Mouse (Mus musculus): ENCODE measurements around the gene Bms1. TPM values are rescaled to one million over a fixed set of nuclear protein-coding genes. Genes with fewer than 3 reads are reported as not detected.

The Bms1 gene
- polyA plus RNA-seq, 1 experiment from 2014 or later, result 23.1 TPM

- DNase-seq (no peak), ATAC-seq (ENCODE audit: low read depth) (no peak)
- no peak overlapping the region for H3K9ac ChIP-seq
- H3K4me2 ChIP-seq, result no peak overlapping the region
- no peak overlapping the region for H3K4me3 ChIP-seq (replicated peaks)
- H3K9me3 ChIP-seq (replicated peaks), result no peaks in the 10 kb centered on the region
- no peaks in the 10 kb centered on the region for H3K4me1 ChIP-seq (replicated peaks)
- no peak overlapping the region for H3K27ac ChIP-seq
- no peaks in the 10 kb centered on the region for H3K36me3 ChIP-seq
- no peaks in the 10 kb centered on the region for H3K27me3 ChIP-seq
Observed at GRCm38 (mm10) chr6:118365781-118366180, 53.5 kb downstream of the Bms1 start.

GRCm38 (mm10) chr6:118350342-118350741, 68.9 kb downstream of the Bms1 start:
- no peak overlapping the region for H3K4me2 ChIP-seq
- DNase-seq (no peak), ATAC-seq (ENCODE audit: low read depth) (no peak)
- no peak overlapping the region for H3K27ac ChIP-seq
- no peak overlapping the region for H3K9ac ChIP-seq
- H3K27me3 ChIP-seq, result peaks cover 7% of the 10 kb centered on the region; the same call in 1 of the 2 replicates
- 14% methylated on average over 12 of the region's 12 CpGs for WGBS (ENCODE audit: insufficient replicate concordance)
- H3K4me3 ChIP-seq (replicated peaks), result no peak overlapping the region
- no peaks in the 10 kb centered on the region for H3K9me3 ChIP-seq (replicated peaks)
- no peaks in the 10 kb centered on the region for H3K4me1 ChIP-seq (replicated peaks)
- H3K36me3 ChIP-seq, result no peaks in the 10 kb centered on the region

GRCm38 (mm10) chr6:118348186-118348585, 71.1 kb downstream of the Bms1 start:
- 33% methylated on average over 3 of the region's 3 CpGs for WGBS (ENCODE audit: insufficient replicate concordance)
- H3K4me2 ChIP-seq, result no peak overlapping the region

GRCm38 (mm10) chr6:118347291-118347690, 72.0 kb downstream of the Bms1 start:
- no peak overlapping the region for H3K4me3 ChIP-seq (replicated peaks)
- DNase-seq, result no peak
- no peaks in the 10 kb centered on the region for H3K4me1 ChIP-seq (replicated peaks)
- H3K27ac ChIP-seq, result no peak overlapping the region
- no peak overlapping the region for H3K4me2 ChIP-seq
- WGBS (ENCODE audit: insufficient replicate concordance), result 73% methylated on average over 8 of the region's 8 CpGs
- ATAC-seq (ENCODE audit: low read depth), result no peak
- H3K9ac ChIP-seq, result no peak overlapping the region
- H3K9me3 ChIP-seq (replicated peaks), result no peaks in the 10 kb centered on the region
- H3K27me3 ChIP-seq, result 0 out of 2 replicates have a peak, but pooled peaks cover 4% of the 10 kb centered on the region
- no peaks in the 10 kb centered on the region for H3K36me3 ChIP-seq

More at GRCm38 (mm10) chr6:118348186-118348585, 71.1 kb downstream of the Bms1 start:
- Histone ChIP-seq H3K4me3 (replicated peaks) (no peak overlapping the region), H3K36me3 (no peaks in the 10 kb centered on the region), H3K9ac (no peak overlapping the region), H3K4me1 (replicated peaks) (no peaks in the 10 kb centered on the region), H3K9me3 (replicated peaks) (no peaks in the 10 kb centered on the region), H3K27me3 (peaks cover 7% of the 10 kb centered on the region; the same call in 1 of the 2 replicates), H3K27ac (no peak overlapping the region)
- ATAC-seq (ENCODE audit: low read depth), result no peak
- DNase-seq, result no peak

GRCm38 (mm10) chr6:118341861-118342485, 77.3 kb downstream of the Bms1 start:
- H3K27ac ChIP-seq, result no peak overlapping the region
- ATAC-seq (ENCODE audit: low read depth) (no peak), DNase-seq (no peak)
- 69% methylated on average over 11 of the region's 11 CpGs for WGBS (ENCODE audit: insufficient replicate concordance)
- H3K4me3 ChIP-seq (replicated peaks), result no peak overlapping the region
- H3K36me3 ChIP-seq, result no peaks in the 10 kb centered on the region
- no peaks in the 10 kb centered on the region for H3K9me3 ChIP-seq (replicated peaks)
- H3K4me2 ChIP-seq, result no peak overlapping the region
- H3K27me3 ChIP-seq, result 0 out of 2 replicates have a peak, but pooled peaks cover 4% of the 10 kb centered on the region
- H3K4me1 ChIP-seq (replicated peaks), result no peaks in the 10 kb centered on the region
- no peak overlapping the region for H3K9ac ChIP-seq

GRCm38 (mm10) chr6:118337660-118338059, 81.6 kb downstream of the Bms1 start:
- Histone ChIP-seq H3K27me3 (no peaks in the 10 kb centered on the region), H3K9ac (no peak overlapping the region), H3K4me2 (no peak overlapping the region), H3K27ac (no peak overlapping the region), H3K4me1 (replicated peaks) (no peaks in the 10 kb centered on the region), H3K36me3 (no peaks in the 10 kb centered on the region), H3K4me3 (replicated peaks) (no peak overlapping the region), H3K9me3 (replicated peaks) (no peaks in the 10 kb centered on the region)
- DNase-seq (no peak), ATAC-seq (ENCODE audit: low read depth) (no peak)
- 74% methylated on average over 5 of the region's 5 CpGs for WGBS (ENCODE audit: insufficient replicate concordance)

- H3K9me3 ChIP-seq (replicated peaks), result no peaks in the 10 kb centered on the region
- no peak overlapping the region for H3K4me3 ChIP-seq (replicated peaks)
- no peaks in the 10 kb centered on the region for H3K4me1 ChIP-seq (replicated peaks)
- H3K27me3 ChIP-seq, result no peaks in the 10 kb centered on the region
- WGBS (ENCODE audit: insufficient replicate concordance), result 39% methylated on average over 14 of the region's 14 CpGs
- H3K9ac ChIP-seq, result no peak overlapping the region
- H3K36me3 ChIP-seq, result no peaks in the 10 kb centered on the region
- no peak overlapping the region for H3K27ac ChIP-seq
- H3K4me2 ChIP-seq, result no peak overlapping the region
- ATAC-seq (ENCODE audit: low read depth), result no peak
- DNase-seq, result no peak
Observed at GRCm38 (mm10) chr6:118336541-118337480, 82.5 kb downstream of the Bms1 start.

- DNase-seq, result no peak
- WGBS (ENCODE audit: insufficient replicate concordance), result 52% methylated on average over 5 of the region's 5 CpGs
- H3K9ac ChIP-seq, result no peak overlapping the region
- H3K36me3 ChIP-seq, result no peaks in the 10 kb centered on the region
- no peak overlapping the region for H3K4me3 ChIP-seq (replicated peaks)
- no peaks in the 10 kb centered on the region for H3K9me3 ChIP-seq (replicated peaks)
- ATAC-seq (ENCODE audit: low read depth), result no peak
- no peak overlapping the region for H3K27ac ChIP-seq
- no peaks in the 10 kb centered on the region for H3K27me3 ChIP-seq
- no peaks in the 10 kb centered on the region for H3K4me1 ChIP-seq (replicated peaks)
- no peak overlapping the region for H3K4me2 ChIP-seq
Observed at GRCm38 (mm10) chr6:118335934-118336450, 83.3 kb downstream of the Bms1 start.

- H3K9me3 ChIP-seq (replicated peaks), result no peaks in the 10 kb centered on the region
- no peak overlapping the region for H3K4me2 ChIP-seq
- no peaks in the 10 kb centered on the region for H3K4me1 ChIP-seq (replicated peaks)
- H3K9ac ChIP-seq, result no peak overlapping the region
- ATAC-seq (ENCODE audit: low read depth), result no peak
- no peak overlapping the region for H3K4me3 ChIP-seq (replicated peaks)
- 72% methylated on average over 9 of the region's 9 CpGs for WGBS (ENCODE audit: insufficient replicate concordance)
- no peak for DNase-seq
- H3K36me3 ChIP-seq, result no peaks in the 10 kb centered on the region
- H3K27me3 ChIP-seq, result no peaks in the 10 kb centered on the region
- no peak overlapping the region for H3K27ac ChIP-seq
Observed at GRCm38 (mm10) chr6:118333861-118334260, 85.4 kb downstream of the Bms1 start.

Data from liver, embryonic 13.5 days (tissue).